Mouse (Mus musculus) midbrain, embryonic 15.5 days (tissue): ENCODE data around the gene Olfr1500. TPM values are rescaled to one million over a fixed set of nuclear protein-coding genes. Genes with fewer than 3 reads are reported as not detected.

Source experiments
- polyA plus RNA-seq: library from polyadenylated mRNA; unstranded; fragments of >200 nt; fragmentation: Nextera tagmentation; extraction: Ambion mirVana; gene quantifications from 2 replicates; pipeline ENCODE4 v1.2.1, GENCODE M21; 2015

The Olfr1500 gene
- polyA plus RNA-seq, 1 experiment from 2014 or later, result not detected

Other genes with a start within 250 kb of the Olfr1500 start
- gene Olfr1484, start 247.0 kb downstream of the Olfr1500 start, polyA plus RNA-seq, result not detected in 2 replicates
- gene Olfr1487, start 213.1 kb downstream of the Olfr1500 start, polyA plus RNA-seq, result not detected in 2 replicates
- gene Olfr1489, start 198.9 kb downstream of the Olfr1500 start, polyA plus RNA-seq, result not detected in 2 replicates
- gene Olfr1490, start 179.4 kb downstream of the Olfr1500 start, polyA plus RNA-seq, result not detected in 2 replicates
- gene Olfr1491, start 133.2 kb downstream of the Olfr1500 start, polyA plus RNA-seq, result not detected in 2 replicates
- gene Olfr1493-ps1, start 107.2 kb downstream of the Olfr1500 start, polyA plus RNA-seq, result not detected in 2 replicates
- not detected in 2 replicates for gene Olfr1494, start 90.8 kb downstream of the Olfr1500 start, polyA plus RNA-seq
- gene Olfr1495, start 65.9 kb downstream of the Olfr1500 start, polyA plus RNA-seq, result not detected in 2 replicates
- gene Olfr1496, start 52.6 kb downstream of the Olfr1500 start, polyA plus RNA-seq, result not detected in 2 replicates
- not detected in 2 replicates for gene Olfr1497, start 32.3 kb downstream of the Olfr1500 start, polyA plus RNA-seq
- not detected in 2 replicates for gene Olfr1499, start 11.0 kb downstream of the Olfr1500 start, polyA plus RNA-seq
- not detected in 2 replicates for gene Olfr1501, start 20.2 kb upstream of the Olfr1500 start, polyA plus RNA-seq
- not detected in 2 replicates for gene Olfr1502, start 31.3 kb upstream of the Olfr1500 start, polyA plus RNA-seq
- gene Olfr1504, start 67.4 kb upstream of the Olfr1500 start, polyA plus RNA-seq, result not detected in 2 replicates
- gene Olfr1505, start 83.0 kb upstream of the Olfr1500 start, polyA plus RNA-seq, result not detected in 2 replicates